Mouse (Mus musculus): ENCODE results near the gene Jdp2. TPM values are rescaled to one million over a fixed set of nuclear protein-coding genes. Genes with fewer than 3 reads are reported as not detected.

Gene Jdp2
- polyA plus RNA-seq (2014; fragmentation: Nextera tagmentation; extraction: Ambion mirVana) = 0.24 TPM in 1 of 2 replicates, not detected in the other

DNA sequence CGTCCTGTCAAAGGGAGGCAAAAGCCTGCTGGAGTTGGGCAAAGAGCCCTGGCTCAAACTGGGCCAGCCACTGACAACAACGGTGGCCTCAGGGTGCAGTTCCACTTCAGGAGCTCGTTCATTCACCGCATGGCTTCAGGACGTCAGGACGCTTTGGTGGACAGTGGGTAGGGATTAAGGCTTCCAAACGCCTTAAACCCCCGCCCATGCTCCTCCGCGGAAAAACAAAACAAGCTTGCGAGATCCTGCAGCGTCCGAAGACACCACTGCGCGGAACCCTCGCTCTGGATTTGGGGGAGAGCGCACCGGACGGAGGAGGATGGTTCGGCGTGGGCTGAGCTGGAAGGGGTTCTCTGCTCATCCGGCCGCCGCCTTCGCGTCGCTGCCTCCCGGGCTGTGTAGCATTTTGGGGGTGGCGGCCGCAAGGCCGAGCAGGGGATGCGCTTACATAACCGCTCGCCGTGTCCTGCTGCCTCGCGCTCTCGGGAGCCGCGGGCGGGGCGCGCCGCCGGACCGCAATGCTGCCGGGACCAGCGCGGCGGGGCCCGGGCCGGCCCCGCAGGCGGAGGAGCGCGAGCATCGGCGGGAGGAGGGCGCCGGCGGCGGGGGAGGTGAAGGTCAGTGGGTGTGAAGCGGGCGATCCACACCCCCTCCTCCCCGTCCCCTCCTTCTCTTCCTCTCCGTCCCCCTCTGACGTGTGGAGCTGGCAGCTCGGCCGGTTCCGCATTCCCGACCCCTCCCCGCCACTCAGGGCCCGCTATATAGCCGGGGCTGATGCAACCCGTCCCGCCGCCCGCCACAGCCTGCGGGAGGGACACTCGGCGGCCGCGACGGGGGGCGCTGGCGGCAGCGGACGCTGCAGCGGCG is at the start of gene Jdp2:
Jdp2 (plus strand) TSS at position 417 of the 867 bp plus-strand sequence.
- Histone ChIP-seq H3K4me2 (ENCODE audit: low read length) (peak within 1 kb of the TSS; percentile 90), H3K9ac (ENCODE audit: low read length) (peak within 1 kb of the TSS; percentile 89), H3K9me3 (replicated peaks; ENCODE audit: control insufficient read depth, low read length) (no peaks in the 10 kb centered on the region), H3K36me3 (ENCODE audit: control insufficient read depth, insufficient read depth, low read length) (no peaks in the 10 kb centered on the region), H3K4me1 (ENCODE audit: control insufficient read depth, insufficient read depth, low read length) (peaks cover 6% of the 10 kb centered on the region; the same call in 1 of the 2 replicates), H3K27me3 (replicated peaks; ENCODE audit: control insufficient read depth, insufficient read depth, low read length) (0 out of 2 replicates have a peak, but pooled peaks cover 4% of the 10 kb centered on the region), H3K4me3 (ENCODE audit: low read depth, low read length) (peak within 1 kb of the TSS; percentile 70), H3K27ac (ENCODE audit: low read depth, low read length) (peak within 1 kb of the TSS; percentile 77)
- ATAC-seq (peak; percentile 91), DNase-seq (ENCODE audit: low spot score) (peak; percentile 78)
- 1% methylated on average over 63 of the region's 90 CpGs for WGBS

DNA sequence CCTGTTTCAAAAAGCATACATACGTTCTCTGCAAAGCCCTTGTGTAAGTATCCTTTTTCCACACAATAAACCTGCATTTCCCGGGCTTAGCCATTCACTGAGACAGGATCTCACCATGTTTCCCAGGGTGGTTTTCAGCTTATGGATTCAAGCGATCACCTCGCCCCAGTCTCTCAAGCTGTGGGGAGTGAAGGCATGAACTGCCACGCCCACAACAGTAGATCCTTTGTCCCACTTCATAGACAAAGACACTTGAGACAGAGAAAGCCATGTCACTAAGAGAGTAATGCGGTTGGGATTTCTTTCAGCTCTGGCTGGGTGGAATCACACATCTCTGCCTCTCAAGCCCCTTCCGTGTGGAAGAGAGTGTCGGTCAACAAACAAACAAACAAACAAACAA is 49.2 kb upstream of the Jdp2 start:
- Histone ChIP-seq H3K4me1 (ENCODE audit: control insufficient read depth, insufficient read depth, low read length) (no peaks in the 10 kb centered on the region), H3K27ac (ENCODE audit: low read depth, low read length) (no peak overlapping the region), H3K36me3 (ENCODE audit: control insufficient read depth, insufficient read depth, low read length) (no peaks in the 10 kb centered on the region), H3K9me3 (replicated peaks; ENCODE audit: control insufficient read depth, low read length) (no peaks in the 10 kb centered on the region), H3K27me3 (replicated peaks; ENCODE audit: control insufficient read depth, insufficient read depth, low read length) (no peaks in the 10 kb centered on the region), H3K4me2 (ENCODE audit: low read length) (no peak overlapping the region), H3K9ac (ENCODE audit: low read length) (no peak overlapping the region), H3K4me3 (ENCODE audit: low read depth, low read length) (no peak overlapping the region)
- ATAC-seq = no peak
- WGBS = 67% methylated on average over 8 of the region's 8 CpGs
- no peak for DNase-seq (ENCODE audit: low spot score)

DNA sequence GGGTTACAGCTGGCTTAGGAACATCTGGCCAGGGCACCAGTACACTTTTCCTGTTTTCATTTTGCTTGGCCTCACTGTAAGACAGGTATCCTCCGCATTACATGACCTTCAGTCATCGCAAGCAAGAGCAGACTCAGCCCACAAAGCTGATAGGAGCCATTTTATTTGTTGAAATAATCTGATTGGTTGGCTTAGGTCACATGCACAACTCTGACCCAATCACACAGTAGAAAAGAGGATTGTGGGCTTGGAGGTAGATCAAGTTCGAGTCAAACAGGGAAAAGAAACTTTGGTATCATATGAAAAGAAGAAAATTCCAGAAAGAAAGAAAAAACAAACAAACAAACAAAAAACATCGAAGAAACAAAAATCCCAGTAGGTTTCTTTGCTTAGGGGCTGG is 48.4 kb upstream of the Jdp2 start:
- no peak overlapping the region for H3K9ac ChIP-seq (ENCODE audit: low read length)
- no peak overlapping the region for H3K4me2 ChIP-seq (ENCODE audit: low read length)
- no peak for DNase-seq (ENCODE audit: low spot score)
- no peaks in the 10 kb centered on the region for H3K9me3 ChIP-seq (replicated peaks; ENCODE audit: control insufficient read depth, low read length)
- no peaks in the 10 kb centered on the region for H3K4me1 ChIP-seq (ENCODE audit: control insufficient read depth, insufficient read depth, low read length)
- WGBS = 92% methylated on average over 4 of the region's 4 CpGs
- H3K27me3 ChIP-seq (replicated peaks; ENCODE audit: control insufficient read depth, insufficient read depth, low read length) = no peaks in the 10 kb centered on the region
- H3K36me3 ChIP-seq (ENCODE audit: control insufficient read depth, insufficient read depth, low read length) = no peaks in the 10 kb centered on the region
- H3K27ac ChIP-seq (ENCODE audit: low read depth, low read length) = no peak overlapping the region
- no peak overlapping the region for H3K4me3 ChIP-seq (ENCODE audit: low read depth, low read length)
- no peak for ATAC-seq

DNA sequence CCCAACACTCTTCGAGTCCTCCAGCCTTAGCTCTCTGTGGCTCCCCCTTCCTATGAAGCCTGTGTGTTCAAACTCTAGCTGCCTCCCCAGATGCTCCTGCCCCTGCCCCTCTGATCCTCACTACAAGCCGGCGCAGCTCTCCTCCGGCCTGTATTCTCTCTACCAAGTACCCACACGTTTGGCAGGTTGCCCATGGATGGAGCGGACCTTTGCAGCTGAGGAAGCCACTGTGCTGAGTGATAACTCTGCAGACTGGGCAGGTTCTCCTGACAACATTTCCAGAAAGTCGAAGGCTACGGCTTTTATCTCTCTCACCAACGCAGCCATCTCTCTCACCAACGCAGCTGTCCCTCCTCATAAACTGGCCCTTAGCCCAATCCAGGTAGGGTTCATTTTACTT is 39.5 kb upstream of the Jdp2 start:
- WGBS = 91% methylated on average over 10 of the region's 10 CpGs
- no peaks in the 10 kb centered on the region for H3K36me3 ChIP-seq (ENCODE audit: control insufficient read depth, insufficient read depth, low read length)
- DNase-seq (ENCODE audit: low spot score) = no peak
- ATAC-seq = no peak
- no peaks in the 10 kb centered on the region for H3K4me1 ChIP-seq (ENCODE audit: control insufficient read depth, insufficient read depth, low read length)
- no peaks in the 10 kb centered on the region for H3K9me3 ChIP-seq (replicated peaks; ENCODE audit: control insufficient read depth, low read length)
- H3K27ac ChIP-seq (ENCODE audit: low read depth, low read length) = no peak overlapping the region
- H3K4me2 ChIP-seq (ENCODE audit: low read length) = no peak overlapping the region
- H3K4me3 ChIP-seq (ENCODE audit: low read depth, low read length) = no peak overlapping the region
- no peaks in the 10 kb centered on the region for H3K27me3 ChIP-seq (replicated peaks; ENCODE audit: control insufficient read depth, insufficient read depth, low read length)
- no peak overlapping the region for H3K9ac ChIP-seq (ENCODE audit: low read length)

DNA sequence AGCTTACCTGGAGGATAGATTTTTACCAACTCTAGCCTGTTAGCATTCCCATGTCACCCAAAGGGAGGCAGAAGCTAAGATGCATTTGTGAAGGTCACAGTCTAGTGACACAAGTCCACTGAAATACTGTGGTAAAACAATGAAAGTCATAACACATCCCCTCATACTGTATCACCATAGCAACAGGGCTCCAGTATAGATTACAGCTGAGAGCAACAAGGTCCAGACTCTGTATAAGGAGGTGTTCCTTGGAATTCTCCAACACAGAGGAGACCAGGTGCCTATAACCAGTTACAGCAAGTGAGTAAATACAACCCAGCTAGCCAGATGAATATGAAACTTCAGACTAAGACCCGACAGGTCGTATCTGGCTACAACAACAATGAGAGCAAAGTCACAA is 33.4 kb upstream of the Jdp2 start:
- Histone ChIP-seq H3K4me1 (ENCODE audit: control insufficient read depth, insufficient read depth, low read length) (no peaks in the 10 kb centered on the region), H3K27me3 (replicated peaks; ENCODE audit: control insufficient read depth, insufficient read depth, low read length) (no peaks in the 10 kb centered on the region), H3K4me3 (ENCODE audit: low read depth, low read length) (no peak overlapping the region), H3K36me3 (ENCODE audit: control insufficient read depth, insufficient read depth, low read length) (no peaks in the 10 kb centered on the region), H3K27ac (ENCODE audit: low read depth, low read length) (no peak overlapping the region), H3K9me3 (replicated peaks; ENCODE audit: control insufficient read depth, low read length) (no peaks in the 10 kb centered on the region), H3K9ac (ENCODE audit: low read length) (no peak overlapping the region), H3K4me2 (ENCODE audit: low read length) (no peak overlapping the region)
- DNase-seq (ENCODE audit: low spot score) (no peak), ATAC-seq (no peak)
- 85% methylated on average over 2 of the region's 2 CpGs for WGBS

DNA sequence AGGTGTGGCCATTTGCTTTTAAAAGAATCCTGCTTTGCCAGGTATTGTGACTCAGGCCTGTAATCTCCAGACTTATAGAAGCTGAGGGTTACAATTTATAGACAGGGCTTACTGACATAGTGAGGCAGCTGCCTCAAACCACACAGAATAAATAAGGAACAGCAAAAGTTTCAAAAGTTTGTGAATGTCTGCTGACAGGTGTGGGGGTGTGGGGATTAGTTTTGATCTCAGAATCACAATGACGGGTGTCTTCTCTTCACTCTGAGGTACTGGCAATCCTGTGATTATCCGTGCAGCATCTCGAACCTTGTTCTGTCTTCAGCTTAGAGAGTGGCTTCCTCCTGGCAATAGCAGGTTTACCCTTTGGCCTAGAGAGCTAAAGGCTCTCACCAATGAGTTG is 30.5 kb upstream of the Jdp2 start:
- Histone ChIP-seq H3K27ac (ENCODE audit: low read depth, low read length) (no peak overlapping the region), H3K4me2 (ENCODE audit: low read length) (no peak overlapping the region), H3K36me3 (ENCODE audit: control insufficient read depth, insufficient read depth, low read length) (no peaks in the 10 kb centered on the region), H3K9me3 (replicated peaks; ENCODE audit: control insufficient read depth, low read length) (no peaks in the 10 kb centered on the region), H3K4me1 (ENCODE audit: control insufficient read depth, insufficient read depth, low read length) (peaks cover 3% of the 10 kb centered on the region; the same call in 1 of the 2 replicates), H3K9ac (ENCODE audit: low read length) (no peak overlapping the region), H3K4me3 (ENCODE audit: low read depth, low read length) (no peak overlapping the region), H3K27me3 (replicated peaks; ENCODE audit: control insufficient read depth, insufficient read depth, low read length) (no peaks in the 10 kb centered on the region)
- WGBS = 86% methylated on average over 3 of the region's 3 CpGs
- no peak for ATAC-seq
- no peak for DNase-seq (ENCODE audit: low spot score)

DNA sequence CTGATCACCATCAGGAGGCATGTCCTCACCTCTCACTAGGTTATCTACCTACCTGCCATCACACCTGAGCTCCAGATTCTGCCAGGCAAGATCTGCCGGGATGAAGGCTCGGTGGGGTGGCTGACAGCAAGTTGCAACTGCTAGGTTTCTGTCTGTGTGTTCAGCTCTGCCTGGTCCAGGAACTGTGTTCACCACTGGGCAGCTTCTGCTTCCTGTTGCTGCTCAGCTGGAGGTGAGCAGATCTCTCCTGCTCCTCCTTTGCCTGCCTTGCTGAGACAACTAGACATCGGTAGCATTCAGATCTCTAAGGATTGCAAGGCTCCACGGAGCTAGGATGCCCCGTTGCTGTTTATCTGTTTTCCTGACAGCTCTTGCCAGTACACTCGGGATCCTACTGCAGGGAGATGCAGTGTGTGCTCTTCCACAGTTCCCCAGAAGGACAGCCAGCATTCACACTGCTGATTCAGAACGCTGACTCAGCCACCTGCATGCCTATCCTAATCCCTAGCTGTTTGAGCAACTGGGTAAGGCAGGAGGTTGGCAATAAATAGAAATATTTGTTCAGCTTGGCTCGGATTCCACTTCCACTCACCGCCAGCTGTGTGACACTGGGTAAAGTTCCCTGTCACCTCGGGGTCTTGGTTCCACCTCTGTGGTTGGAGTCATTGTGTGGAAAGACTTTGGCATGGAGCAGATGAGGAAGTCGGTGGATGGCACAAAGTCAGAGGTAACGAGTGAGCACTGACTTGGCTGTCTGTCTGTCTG is 29.3 kb upstream of the Jdp2 start:
- no peaks in the 10 kb centered on the region for H3K9me3 ChIP-seq (replicated peaks; ENCODE audit: control insufficient read depth, low read length)
- no peak overlapping the region for H3K4me3 ChIP-seq (ENCODE audit: low read depth, low read length)
- no peak overlapping the region for H3K27ac ChIP-seq (ENCODE audit: low read depth, low read length)
- ATAC-seq (no peak), DNase-seq (ENCODE audit: low spot score) (no peak)
- no peaks in the 10 kb centered on the region for H3K36me3 ChIP-seq (ENCODE audit: control insufficient read depth, insufficient read depth, low read length)
- H3K4me2 ChIP-seq (ENCODE audit: low read length) = no peak overlapping the region
- H3K9ac ChIP-seq (ENCODE audit: low read length) = no peak overlapping the region
- WGBS = 71% methylated on average over 12 of the region's 12 CpGs
- H3K4me1 ChIP-seq (ENCODE audit: control insufficient read depth, insufficient read depth, low read length) = peaks cover 3% of the 10 kb centered on the region; the same call in 1 of the 2 replicates
- no peaks in the 10 kb centered on the region for H3K27me3 ChIP-seq (replicated peaks; ENCODE audit: control insufficient read depth, insufficient read depth, low read length)

- H3K4me2 ChIP-seq (ENCODE audit: low read length) = no peak overlapping the region
- ATAC-seq (no peak), DNase-seq (ENCODE audit: low spot score) (no peak)
- no peak overlapping the region for H3K27ac ChIP-seq (ENCODE audit: low read depth, low read length)
- no peak overlapping the region for H3K4me3 ChIP-seq (ENCODE audit: low read depth, low read length)
- WGBS = 88% methylated on average over 1 of the region's 1 CpGs
- no peaks in the 10 kb centered on the region for H3K27me3 ChIP-seq (replicated peaks; ENCODE audit: control insufficient read depth, insufficient read depth, low read length)
- H3K9me3 ChIP-seq (replicated peaks; ENCODE audit: control insufficient read depth, low read length) = no peaks in the 10 kb centered on the region
- no peak overlapping the region for H3K9ac ChIP-seq (ENCODE audit: low read length)
- peaks cover 3% of the 10 kb centered on the region; the same call in 1 of the 2 replicates for H3K4me1 ChIP-seq (ENCODE audit: control insufficient read depth, insufficient read depth, low read length)
- H3K36me3 ChIP-seq (ENCODE audit: control insufficient read depth, insufficient read depth, low read length) = no peaks in the 10 kb centered on the region
Measured at GRCm38 (mm10) chr12:85570158-85570540, 28.7 kb upstream of the Jdp2 start.
